Mouse (Mus musculus): ENCODE measurements at regions not wholly inside any gene's neighbourhood (a gene's known extent, or its start where the extent isn't known, plus 50 kb on each side); places are given as distances from the start of the nearest gene placed in this dataset.
A peak's percentile ranks its signal among the peaks of the same experiment; 100 is the strongest.
"Not testable (repeated sequence)": the region's sequence is repeated elsewhere in the genome, so short reads cannot be mapped to it uniquely, and the experiment has no call there.

GRCm38 (mm10) chr13:103592371-103592770 is 182.0 kb downstream of the Srek1 start:
- no peak overlapping the region for H3K27ac ChIP-seq (ENCODE audit: low read depth, low read length)
- WGBS, result 89% methylated on average over 16 of the region's 16 CpGs
- no peak overlapping the region for H3K4me3 ChIP-seq (ENCODE audit: low read depth, low read length)
- no peak overlapping the region for H3K4me2 ChIP-seq
- H3K9me3 ChIP-seq (ENCODE audit: control insufficient read depth, low read length), result no peaks in the 10 kb centered on the region
- no peaks in the 10 kb centered on the region for H3K4me1 ChIP-seq (ENCODE audit: control insufficient read depth, insufficient read depth, low read length)
- DNase-seq (ENCODE audit: low spot score, missing footprints) (no peak), ATAC-seq (ENCODE audit: low FRiP score) (no peak)
- H3K27me3 ChIP-seq (ENCODE audit: control insufficient read depth, insufficient read depth, low read length), result no peaks in the 10 kb centered on the region
- H3K9ac ChIP-seq (ENCODE audit: low read length), result no peak overlapping the region
- H3K36me3 ChIP-seq (ENCODE audit: control insufficient read depth, insufficient read depth, low read length), result no peaks in the 10 kb centered on the region

GRCm38 (mm10) chr13:103591874-103592273 is 182.5 kb downstream of the Srek1 start:
- Histone ChIP-seq H3K4me3 (ENCODE audit: low read depth, low read length) (no peak overlapping the region), H3K27ac (ENCODE audit: low read depth, low read length) (no peak overlapping the region), H3K36me3 (ENCODE audit: control insufficient read depth, insufficient read depth, low read length) (no peaks in the 10 kb centered on the region), H3K4me1 (ENCODE audit: control insufficient read depth, insufficient read depth, low read length) (no peaks in the 10 kb centered on the region), H3K4me2 (no peak overlapping the region), H3K9me3 (ENCODE audit: control insufficient read depth, low read length) (no peaks in the 10 kb centered on the region), H3K27me3 (ENCODE audit: control insufficient read depth, insufficient read depth, low read length) (no peaks in the 10 kb centered on the region), H3K9ac (ENCODE audit: low read length) (no peak overlapping the region)
- ATAC-seq (ENCODE audit: low FRiP score), result no peak
- no peak for DNase-seq (ENCODE audit: low spot score, missing footprints)
- 93% methylated on average over 6 of the region's 6 CpGs for WGBS

- ATAC-seq (ENCODE audit: low FRiP score); H3K9me3 ChIP-seq (ENCODE audit: control insufficient read depth, low read length); H3K27me3 ChIP-seq (ENCODE audit: control insufficient read depth, insufficient read depth, low read length): not testable (repeated sequence)
Observed at GRCm38 (mm10) chr13:103591381-103591780, 183.0 kb downstream of the Srek1 start.

GRCm38 (mm10) chr13:103589646-103590045 is 184.8 kb downstream of the Srek1 start:
- H3K4me3 ChIP-seq (ENCODE audit: low read depth, low read length), result no peak overlapping the region
- H3K9me3 ChIP-seq (ENCODE audit: control insufficient read depth, low read length), result no peaks in the 10 kb centered on the region
- H3K9ac ChIP-seq (ENCODE audit: low read length), result no peak overlapping the region
- WGBS, result 90% methylated on average over 5 of the region's 5 CpGs
- no peak overlapping the region for H3K4me2 ChIP-seq
- H3K36me3 ChIP-seq (ENCODE audit: control insufficient read depth, insufficient read depth, low read length), result no peaks in the 10 kb centered on the region
- H3K27ac ChIP-seq (ENCODE audit: low read depth, low read length), result no peak overlapping the region
- H3K4me1 ChIP-seq (ENCODE audit: control insufficient read depth, insufficient read depth, low read length), result no peaks in the 10 kb centered on the region
- no peaks in the 10 kb centered on the region for H3K27me3 ChIP-seq (ENCODE audit: control insufficient read depth, insufficient read depth, low read length)
- DNase-seq (ENCODE audit: low spot score, missing footprints), result no peak
- no peak for ATAC-seq (ENCODE audit: low FRiP score)

More at GRCm38 (mm10) chr13:103591381-103591780, 183.0 kb downstream of the Srek1 start:
- H3K4me1 ChIP-seq (ENCODE audit: control insufficient read depth, insufficient read depth, low read length); H3K4me3 ChIP-seq (ENCODE audit: low read depth, low read length); H3K9ac ChIP-seq (ENCODE audit: low read length); H3K36me3 ChIP-seq (ENCODE audit: control insufficient read depth, insufficient read depth, low read length); H3K4me2 ChIP-seq; H3K27ac ChIP-seq (ENCODE audit: low read depth, low read length); DNase-seq (ENCODE audit: low spot score, missing footprints): not testable (repeated sequence)
- WGBS, result 69% methylated on average over 7 of the region's 7 CpGs

- H3K36me3 ChIP-seq (ENCODE audit: control insufficient read depth, insufficient read depth, low read length), result no peaks in the 10 kb centered on the region
- H3K4me3 ChIP-seq (ENCODE audit: low read depth, low read length), result no peak overlapping the region
- no peaks in the 10 kb centered on the region for H3K4me1 ChIP-seq (ENCODE audit: control insufficient read depth, insufficient read depth, low read length)
- H3K9ac ChIP-seq (ENCODE audit: low read length), result no peak overlapping the region
- no peaks in the 10 kb centered on the region for H3K9me3 ChIP-seq (ENCODE audit: control insufficient read depth, low read length)
- H3K4me2 ChIP-seq, result no peak overlapping the region
- ATAC-seq (ENCODE audit: low FRiP score) (no peak), DNase-seq (ENCODE audit: low spot score, missing footprints) (no peak)
- H3K27me3 ChIP-seq (ENCODE audit: control insufficient read depth, insufficient read depth, low read length), result no peaks in the 10 kb centered on the region
- 65% methylated on average over 4 of the region's 4 CpGs for whole genome bisulfite sequencing
- no peak overlapping the region for H3K27ac ChIP-seq (ENCODE audit: low read depth, low read length)
Observed at GRCm38 (mm10) chr13:103576856-103577255, 197.6 kb downstream of the Srek1 start.

GRCm38 (mm10) chr13:103564715-103565114 is 209.7 kb downstream of the Srek1 start:
- ATAC-seq (ENCODE audit: low FRiP score), result no peak
- WGBS, result 83% methylated on average over 8 of the region's 8 CpGs
- Histone ChIP-seq H3K36me3 (ENCODE audit: control insufficient read depth, insufficient read depth, low read length) (no peaks in the 10 kb centered on the region), H3K4me2 (no peak overlapping the region), H3K27me3 (ENCODE audit: control insufficient read depth, insufficient read depth, low read length) (no peaks in the 10 kb centered on the region), H3K9me3 (ENCODE audit: control insufficient read depth, low read length) (no peaks in the 10 kb centered on the region), H3K4me3 (ENCODE audit: low read depth, low read length) (no peak overlapping the region), H3K27ac (ENCODE audit: low read depth, low read length) (no peak overlapping the region), H3K9ac (ENCODE audit: low read length) (no peak overlapping the region), H3K4me1 (ENCODE audit: control insufficient read depth, insufficient read depth, low read length) (no peaks in the 10 kb centered on the region)
- peak; percentile 37 for DNase-seq (ENCODE audit: low spot score, missing footprints)

GRCm38 (mm10) chr13:103561795-103562705 is 212.4 kb downstream of the Srek1 start:
- Histone ChIP-seq H3K4me3 (ENCODE audit: low read depth, low read length) (no peak overlapping the region), H3K9me3 (ENCODE audit: control insufficient read depth, low read length) (no peaks in the 10 kb centered on the region), H3K4me2 (no peak overlapping the region), H3K36me3 (ENCODE audit: control insufficient read depth, insufficient read depth, low read length) (no peaks in the 10 kb centered on the region), H3K27me3 (ENCODE audit: control insufficient read depth, insufficient read depth, low read length) (no peaks in the 10 kb centered on the region), H3K27ac (ENCODE audit: low read depth, low read length) (no peak overlapping the region), H3K9ac (ENCODE audit: low read length) (no peak overlapping the region), H3K4me1 (ENCODE audit: control insufficient read depth, insufficient read depth, low read length) (no peaks in the 10 kb centered on the region)
- no peak for ATAC-seq (ENCODE audit: low FRiP score)
- 88% methylated on average over 26 of the region's 26 CpGs for WGBS
- DNase-seq (ENCODE audit: low spot score, missing footprints), result peak; percentile 77

- H3K9ac ChIP-seq (ENCODE audit: low read length), result no peak overlapping the region
- no peak overlapping the region for H3K27ac ChIP-seq (ENCODE audit: low read depth, low read length)
- no peak for ATAC-seq (ENCODE audit: low FRiP score)
- no peaks in the 10 kb centered on the region for H3K36me3 ChIP-seq (ENCODE audit: control insufficient read depth, insufficient read depth, low read length)
- no peaks in the 10 kb centered on the region for H3K9me3 ChIP-seq (ENCODE audit: control insufficient read depth, low read length)
- H3K4me2 ChIP-seq, result no peak overlapping the region
- H3K27me3 ChIP-seq (ENCODE audit: control insufficient read depth, insufficient read depth, low read length), result no peaks in the 10 kb centered on the region
- 71% methylated on average over 3 of the region's 3 CpGs for WGBS
- no peak for DNase-seq (ENCODE audit: low spot score, missing footprints)
- no peaks in the 10 kb centered on the region for H3K4me1 ChIP-seq (ENCODE audit: control insufficient read depth, insufficient read depth, low read length)
- H3K4me3 ChIP-seq (ENCODE audit: low read depth, low read length), result no peak overlapping the region
Observed at GRCm38 (mm10) chr13:103558915-103559314, 215.5 kb downstream of the Srek1 start.

- Histone ChIP-seq H3K9ac (ENCODE audit: low read length) (no peak overlapping the region), H3K9me3 (ENCODE audit: control insufficient read depth, low read length) (no peaks in the 10 kb centered on the region), H3K27ac (ENCODE audit: low read depth, low read length) (no peak overlapping the region), H3K4me3 (ENCODE audit: low read depth, low read length) (no peak overlapping the region), H3K36me3 (ENCODE audit: control insufficient read depth, insufficient read depth, low read length) (no peaks in the 10 kb centered on the region), H3K4me2 (no peak overlapping the region), H3K27me3 (ENCODE audit: control insufficient read depth, insufficient read depth, low read length) (no peaks in the 10 kb centered on the region), H3K4me1 (ENCODE audit: control insufficient read depth, insufficient read depth, low read length) (no peaks in the 10 kb centered on the region)
- 96% methylated on average over 10 of the region's 10 CpGs for WGBS
- DNase-seq (ENCODE audit: low spot score, missing footprints) (no peak), ATAC-seq (ENCODE audit: low FRiP score) (no peak)
Observed at GRCm38 (mm10) chr13:103539577-103539976, 205.3 kb upstream of the Mast4 start.

All from midbrain, embryonic 11.5 days (tissue).